Mouse (Mus musculus) layer of hippocampus, postnatal 14 days (tissue): ENCODE data around the gene Neu3. TPM values are rescaled to one million over a fixed set of nuclear protein-coding genes. Genes with fewer than 3 reads are reported as not detected.
"Not testable (repeated sequence)": the region's sequence is repeated elsewhere in the genome, so short reads cannot be mapped to it uniquely, and the experiment has no call there.

Experiments used
- DNase-seq, 2 experiments: peaks; one replicate each; pipeline ENCODE4 v3.0.0; 2021 to 2022; ENCODE audit warnings: low spot score in 2 of 2, mixed read lengths in 1 of 2
- total RNA-seq, 2 experiments: library from RNA; stranded (reverse); gene quantifications; 2 replicates each; pipeline ENCODE4 v1.2.3; 2021

Neu3 gene
- total RNA-seq, 2 experiments from 2014 or later, result 3.2 to 4.1 TPM

GRCm38 (mm10) chr7:99836781-99837180 is 8.6 kb upstream of the Neu3 start:
- no peak for DNase-seq

- no peak for DNase-seq
These were observed 6.2 kb upstream of the Neu3 start for GRCm38 (mm10) chr7:99834314-99834853.

- DNase-seq, result no peak
These were observed 5.6 kb upstream of the Neu3 start for GRCm38 (mm10) chr7:99833846-99834222.

- no peak for DNase-seq
These were observed 5.1 kb upstream of the Neu3 start for GRCm38 (mm10) chr7:99833115-99833845.

- no peak for DNase-seq
These were observed 2.1 kb downstream of the Neu3 start for GRCm38 (mm10) chr7:99826096-99826495.

- DNase-seq, result no peak
These were observed 2.7 kb downstream of the Neu3 start for GRCm38 (mm10) chr7:99825511-99825910.

GRCm38 (mm10) chr7:99824649-99825483 is 3.4 kb downstream of the Neu3 start:
- DNase-seq, result no peak

- DNase-seq, result no peak
These were observed 5.1 kb downstream of the Neu3 start for GRCm38 (mm10) chr7:99823045-99823663.

- DNase-seq, result no peak
These were observed 5.8 kb downstream of the Neu3 start for GRCm38 (mm10) chr7:99822426-99822825.

GRCm38 (mm10) chr7:99821953-99822352 is 6.3 kb downstream of the Neu3 start:
- DNase-seq, result no peak

GRCm38 (mm10) chr7:99818181-99818725 is 10.0 kb downstream of the Neu3 start:
- DNase-seq, result not testable (repeated sequence)

GRCm38 (mm10) chr7:99813394-99813793 is 14.8 kb downstream of the Neu3 start:
- no peak for DNase-seq

GRCm38 (mm10) chr7:99811661-99812060 is 16.6 kb downstream of the Neu3 start:
- no peak for DNase-seq

GRCm38 (mm10) chr7:99810814-99811213 is 17.4 kb downstream of the Neu3 start:
- no peak for DNase-seq

- not testable (repeated sequence) for DNase-seq
These were observed 21.2 kb downstream of the Neu3 start for GRCm38 (mm10) chr7:99807043-99807442.

GRCm38 (mm10) chr7:99805340-99805739 is 22.9 kb downstream of the Neu3 start:
- no peak for DNase-seq

GRCm38 (mm10) chr7:99804033-99804432 is 24.2 kb downstream of the Neu3 start:
- DNase-seq, result not testable (repeated sequence)

- DNase-seq, result no peak
These were observed 24.7 kb downstream of the Neu3 start for GRCm38 (mm10) chr7:99803535-99803934.

- DNase-seq, result no peak
These were observed 29.1 kb downstream of the Neu3 start for GRCm38 (mm10) chr7:99799118-99799517.

- peak; percentile 42 to 90 for DNase-seq
These were observed 30.1 kb downstream of the Neu3 start for GRCm38 (mm10) chr7:99797911-99798647.

GRCm38 (mm10) chr7:99797261-99797660 is 31.0 kb downstream of the Neu3 start:
- no peak for DNase-seq
